Mouse (Mus musculus) CD4-positive, CD25-positive, alpha-beta regulatory T cell, adult 4 months (primary cell): ENCODE measurements around the gene Tmem120a. TPM values are rescaled to one million over a fixed set of nuclear protein-coding genes. Genes with fewer than 3 reads are reported as not detected.

Experiments
- ATAC-seq: one replicate; pipeline ENCODE4 v1.8.0; 2017
- polyA plus RNA-seq, 2 experiments: library from polyadenylated mRNA; unstranded; fragments of 100-300 nt; shearing (Covaris generic); gene quantifications; one replicate each; pipeline ENCODE4 v1.2.1; 2017

Tmem120a gene
- 10 to 100 TPM; 40.0 to 52.4 TPM for polyA plus RNA-seq

GRCm38 (mm10) chr5:135743741-135744609, at the start of gene Tmem120a:
Tmem120a (minus strand) TSS chr5:135744448.
- ATAC-seq: peak; percentile 99

DNA sequence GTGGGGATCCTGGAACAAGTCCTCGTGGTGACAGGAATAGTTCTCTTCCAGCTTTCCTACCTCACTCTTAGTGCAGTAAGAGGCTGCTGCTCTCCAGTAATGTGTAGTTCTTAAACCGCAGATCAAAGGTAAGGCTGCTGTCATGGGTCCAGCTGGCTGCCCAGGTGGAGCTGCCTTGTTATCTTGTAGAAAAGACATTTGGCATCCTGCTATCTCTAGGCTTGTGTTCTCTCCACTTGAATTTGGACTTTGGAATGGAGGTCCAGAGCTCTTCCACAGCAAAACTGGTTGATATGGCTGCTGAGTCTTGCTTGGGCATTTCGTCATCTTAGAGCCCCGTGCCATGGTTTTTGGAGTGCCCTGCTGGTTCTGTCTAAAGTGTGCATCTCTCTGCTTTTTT, 38.7 kb upstream of the Tmem120a start:
- ATAC-seq: no peak

DNA sequence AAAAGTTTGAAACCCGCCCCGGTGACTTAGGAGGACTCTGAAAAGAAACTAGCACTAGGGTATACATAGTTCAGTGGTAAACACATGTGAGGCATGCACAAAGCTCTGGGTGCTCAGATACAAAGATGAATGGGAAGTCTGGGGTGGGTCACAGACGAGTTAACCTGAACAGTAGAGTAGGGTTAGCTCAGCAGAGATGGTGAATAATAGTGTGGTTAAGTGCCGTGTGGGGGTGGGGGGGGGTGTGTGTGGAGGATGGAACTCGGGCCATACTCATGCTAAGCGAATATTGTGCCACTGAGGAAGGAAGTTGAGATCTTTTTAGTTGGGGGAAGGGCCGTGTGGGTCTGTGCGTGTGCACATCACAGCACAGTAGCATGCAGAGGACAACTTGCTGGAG, 36.1 kb upstream of the Tmem120a start:
- no peak for ATAC-seq

GRCm38 (mm10) chr5:135778471-135779445, 34.5 kb upstream of the Tmem120a start, which contains the start of gene Mdh2:
Mdh2 (plus strand) TSS chr5:135778480.
- ATAC-seq: peak; percentile 97

GRCm38 (mm10) chr5:135777796-135778470, 33.7 kb upstream of the Tmem120a start, which contains the start of gene Styxl1:
Styxl1 (minus strand) TSS chr5:135778385.
- no peak for ATAC-seq

DNA sequence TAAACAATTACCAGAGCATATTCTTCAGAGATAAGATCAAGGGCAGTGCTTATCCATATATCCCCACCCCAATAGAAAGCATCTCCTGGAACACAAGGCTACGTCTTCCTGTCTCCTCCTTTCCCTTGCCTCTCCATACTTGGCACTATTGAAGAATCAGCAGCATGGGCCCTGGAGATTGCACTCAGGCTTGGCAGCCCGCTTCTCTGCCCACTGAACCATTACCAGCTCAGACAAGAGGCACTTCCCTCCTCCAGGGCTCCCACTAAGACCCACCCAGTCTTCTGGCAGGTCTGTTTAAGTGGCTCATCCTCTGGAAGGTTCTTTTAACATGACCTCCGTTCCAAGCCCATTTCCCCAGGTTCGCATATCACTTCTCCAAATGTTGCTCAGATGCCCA, 32.3 kb upstream of the Tmem120a start:
- no peak for ATAC-seq

- no peak for ATAC-seq
Observed at GRCm38 (mm10) chr5:135772519-135772918, 28.3 kb upstream of the Tmem120a start.

- ATAC-seq: no peak
Observed at GRCm38 (mm10) chr5:135764971-135765370, 20.7 kb upstream of the Tmem120a start.

GRCm38 (mm10) chr5:135763526-135763925, 19.3 kb upstream of the Tmem120a start:
- peak; percentile 79 for ATAC-seq

DNA sequence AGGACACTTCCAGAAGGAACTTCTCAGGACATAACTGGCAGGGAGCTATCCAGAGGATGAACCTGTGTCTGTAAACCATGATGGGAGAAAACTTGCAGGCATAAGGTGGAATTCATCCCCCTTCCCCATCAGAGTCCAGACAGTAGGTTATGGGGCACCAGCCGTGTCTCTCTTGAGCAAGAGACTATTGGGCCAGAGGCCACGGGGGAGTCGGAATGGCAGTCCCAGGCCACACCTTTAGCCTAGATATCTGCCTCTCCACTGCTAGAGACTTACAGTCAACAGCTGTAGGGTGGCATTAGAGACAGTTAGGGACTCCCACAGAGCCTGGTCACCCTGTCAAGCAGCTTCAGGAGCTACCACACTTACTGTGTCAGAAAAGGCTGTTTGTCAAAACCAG, 17.6 kb upstream of the Tmem120a start:
- no peak for ATAC-seq

DNA sequence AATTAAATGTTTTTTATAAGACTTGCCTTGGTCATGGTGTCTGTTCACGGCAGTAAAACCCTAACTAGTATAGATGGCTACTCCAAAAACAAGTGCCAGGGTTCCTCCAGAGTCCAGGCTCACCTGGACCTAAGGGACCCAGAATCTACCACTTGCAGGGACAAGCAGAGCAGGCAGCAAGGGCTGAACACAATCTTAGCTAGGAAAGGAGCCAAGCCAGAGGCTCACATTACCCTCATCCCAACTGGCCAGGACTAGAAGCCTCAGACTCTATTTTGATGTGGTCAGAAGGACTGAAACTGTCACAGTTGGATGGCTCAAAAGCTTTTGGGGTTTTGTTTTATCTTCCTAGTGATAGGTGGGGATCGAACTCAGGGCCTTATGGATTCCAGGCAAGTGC, 7.3 kb upstream of the Tmem120a start:
- ATAC-seq: no peak

- no peak for ATAC-seq
Observed at GRCm38 (mm10) chr5:135751041-135751440, 6.8 kb upstream of the Tmem120a start.

DNA sequence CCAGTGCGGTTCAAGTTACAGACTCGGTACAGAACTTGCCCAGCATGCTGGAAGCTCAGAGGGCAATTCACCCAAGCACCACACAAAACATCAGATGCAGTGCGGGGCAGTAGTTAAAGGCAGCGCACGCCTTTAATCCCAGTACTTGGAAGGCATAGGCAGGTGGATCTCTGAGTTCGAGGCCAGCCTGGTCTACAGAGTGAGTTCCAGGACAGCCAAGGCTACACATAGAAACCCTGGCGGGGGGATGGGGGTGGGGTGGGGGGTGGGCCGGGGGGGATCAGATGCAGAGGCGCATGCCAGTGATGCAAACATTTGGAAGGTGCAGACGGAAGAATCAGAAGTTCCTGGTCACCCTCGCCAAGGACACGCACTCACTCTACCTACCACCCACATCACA, 494 bp upstream of the Tmem120a start:
- ATAC-seq: no peak

GRCm38 (mm10) chr5:135742941-135743740, 1.1 kb downstream of the Tmem120a start:
- ATAC-seq: no peak

DNA sequence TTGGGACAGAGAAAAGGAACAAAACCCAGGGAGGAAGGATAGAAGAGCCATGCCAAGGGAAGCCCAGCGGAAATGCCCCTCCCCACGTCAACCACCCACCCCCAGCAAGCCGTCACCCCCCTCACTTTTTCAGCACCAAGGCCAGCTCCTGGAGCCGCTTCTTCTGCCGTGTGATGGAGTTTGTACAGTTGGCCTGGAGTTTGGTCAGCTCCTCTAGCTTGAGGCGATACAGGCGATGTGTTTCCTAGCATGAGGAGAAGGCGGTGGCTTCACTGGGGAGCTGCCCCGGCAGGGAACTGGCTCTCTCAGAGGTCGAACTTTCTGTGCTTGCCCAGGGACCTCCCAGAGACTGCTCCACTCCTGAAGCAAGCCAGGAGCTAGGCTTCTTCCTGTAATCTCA, 2.1 kb downstream of the Tmem120a start:
- no peak for ATAC-seq

DNA sequence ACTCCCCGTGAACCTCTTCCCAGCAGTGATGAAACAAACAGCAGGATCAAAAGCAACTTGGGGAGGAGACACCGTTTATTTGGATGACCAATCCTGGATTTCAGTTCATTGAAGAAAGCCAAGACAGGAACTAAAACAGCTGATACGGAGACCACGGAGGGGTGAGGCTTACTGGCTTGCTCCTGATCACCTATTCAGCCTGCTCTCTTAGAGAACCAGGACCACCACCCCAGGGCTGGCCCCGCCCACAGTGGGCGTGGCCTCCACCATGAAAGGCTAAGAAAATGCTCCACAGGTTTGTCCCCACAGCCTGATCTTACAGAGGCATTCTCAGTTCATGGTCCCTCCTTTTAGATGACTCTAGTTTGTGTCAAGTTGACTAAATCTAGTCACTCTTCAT, 6.0 kb downstream of the Tmem120a start:
- no peak for ATAC-seq

GRCm38 (mm10) chr5:135737154-135737553, 7.1 kb downstream of the Tmem120a start:
- no peak for ATAC-seq

- no peak for ATAC-seq
Observed at GRCm38 (mm10) chr5:135736544-135736943, 7.7 kb downstream of the Tmem120a start.

GRCm38 (mm10) chr5:135735741-135736140, 8.5 kb downstream of the Tmem120a start:
- ATAC-seq: no peak

DNA sequence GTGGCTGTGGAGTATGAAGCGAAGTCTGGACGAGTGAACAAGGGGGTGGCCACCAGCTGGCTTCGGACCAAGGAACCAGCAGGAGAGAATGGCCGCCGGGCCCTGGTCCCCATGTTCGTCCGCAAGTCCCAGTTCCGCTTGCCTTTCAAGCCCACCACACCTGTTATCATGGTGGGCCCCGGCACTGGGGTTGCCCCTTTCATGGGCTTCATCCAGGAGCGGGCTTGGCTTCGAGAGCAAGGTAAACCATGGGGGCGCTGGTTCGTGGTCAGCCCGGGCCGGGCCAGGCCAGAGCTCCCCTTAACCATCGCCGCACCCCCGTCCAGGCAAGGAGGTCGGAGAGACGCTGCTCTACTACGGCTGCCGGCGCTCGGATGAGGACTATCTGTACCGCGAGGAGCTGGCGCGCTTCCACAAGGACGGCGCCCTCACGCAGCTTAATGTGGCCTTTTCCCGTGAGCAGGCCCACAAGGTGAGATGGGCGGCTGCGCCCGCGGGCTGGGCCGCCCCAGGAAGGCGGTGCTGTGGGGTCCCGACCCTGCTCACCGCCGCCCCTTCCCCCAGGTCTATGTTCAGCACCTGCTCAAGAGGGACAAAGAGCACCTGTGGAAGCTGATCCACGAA, 10.1 kb downstream of the Tmem120a start:
- no peak for ATAC-seq

DNA sequence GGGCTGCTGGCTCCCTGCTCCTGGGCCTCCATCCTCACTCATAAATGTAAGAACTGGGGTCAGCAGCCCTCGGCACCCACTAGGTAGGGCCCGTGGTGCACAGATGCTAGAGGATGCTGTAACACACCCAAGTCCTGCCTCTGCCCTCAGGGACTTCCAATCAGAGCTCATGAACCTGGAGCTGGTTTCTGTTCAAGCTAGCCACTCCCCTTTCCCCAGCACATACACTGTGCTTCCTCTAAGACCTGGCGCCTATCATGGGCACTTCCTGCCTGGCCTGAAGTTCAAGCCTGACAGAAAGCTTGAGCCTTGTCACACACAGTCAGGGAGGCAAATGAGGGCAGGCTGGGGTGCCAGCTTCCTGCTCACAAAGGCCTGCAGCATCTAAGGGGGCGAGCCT, 11.2 kb downstream of the Tmem120a start:
- ATAC-seq: no peak
